Mouse (Mus musculus) yolk sac, embryonic 10.5 days (tissue): ENCODE results near the gene Grid1.

Source experiments
- DNase-seq: peaks from one replicate; pipeline ENCODE4 v3.0.0-alpha.2; 2017; ENCODE audit warnings: low spot score

Gene Grid1

DNA sequence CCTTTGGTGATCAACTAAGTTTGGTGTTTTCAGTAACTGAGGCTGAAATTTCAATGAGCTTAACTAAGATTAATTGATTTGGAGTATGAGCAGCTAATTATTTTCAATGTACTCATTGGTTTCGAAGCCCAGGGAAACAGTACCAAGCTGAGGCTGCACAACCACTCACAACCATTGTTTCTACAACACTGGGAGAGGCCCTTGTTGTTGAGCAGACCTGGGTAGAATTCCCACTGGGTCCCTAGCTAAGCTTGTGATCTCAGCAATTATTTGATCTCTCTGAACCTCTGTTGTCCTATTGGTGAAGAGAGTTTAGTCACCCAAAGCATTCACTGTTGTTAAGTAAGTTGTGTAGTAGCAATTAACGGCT lies 293.4 kb downstream of the Grid1 start:
- no peak for DNase-seq

- DNase-seq = no peak
Measured at GRCm38 (mm10) chr14:35115913-35116312, 296.0 kb downstream of the Grid1 start.

DNA sequence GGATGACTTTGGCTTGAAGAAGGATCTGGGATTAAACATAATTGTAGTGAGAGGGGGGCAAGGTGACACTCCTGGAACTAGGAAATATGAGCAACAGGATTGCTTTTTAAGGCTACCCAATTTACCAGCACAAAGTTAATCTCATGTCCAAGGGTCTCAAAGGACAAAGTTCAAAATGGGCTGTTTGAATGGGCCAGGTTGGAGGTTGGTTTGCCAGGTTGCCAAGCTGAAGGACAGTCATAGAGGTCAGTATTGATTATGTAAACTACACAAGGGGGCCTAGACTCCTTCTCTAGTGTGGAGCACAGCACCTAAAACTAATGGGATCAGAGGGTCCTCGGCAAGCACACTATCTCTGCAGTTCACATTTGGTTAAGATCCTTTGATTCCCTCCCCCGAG lies 300.2 kb downstream of the Grid1 start:
- DNase-seq = no peak

DNA sequence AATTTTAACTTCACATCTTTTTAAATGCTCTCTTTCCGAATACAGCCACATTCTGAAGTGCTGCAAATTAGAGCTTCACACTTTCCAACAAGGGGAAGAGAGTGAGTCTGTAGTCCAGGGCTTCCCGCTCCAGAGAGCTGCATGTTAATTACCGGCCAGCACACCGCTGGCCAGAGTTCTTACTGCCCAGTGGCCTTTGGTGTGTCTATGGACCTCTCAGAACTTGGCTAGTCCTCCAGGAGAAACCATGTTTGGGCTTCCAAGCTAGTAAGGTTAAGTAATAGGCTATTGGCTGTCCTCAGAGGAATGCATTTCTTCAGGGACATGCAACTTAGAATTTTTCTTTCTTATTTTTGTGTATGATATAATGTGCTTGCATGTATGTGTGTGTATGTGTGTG lies 301.0 kb downstream of the Grid1 start:
- no peak for DNase-seq

DNA sequence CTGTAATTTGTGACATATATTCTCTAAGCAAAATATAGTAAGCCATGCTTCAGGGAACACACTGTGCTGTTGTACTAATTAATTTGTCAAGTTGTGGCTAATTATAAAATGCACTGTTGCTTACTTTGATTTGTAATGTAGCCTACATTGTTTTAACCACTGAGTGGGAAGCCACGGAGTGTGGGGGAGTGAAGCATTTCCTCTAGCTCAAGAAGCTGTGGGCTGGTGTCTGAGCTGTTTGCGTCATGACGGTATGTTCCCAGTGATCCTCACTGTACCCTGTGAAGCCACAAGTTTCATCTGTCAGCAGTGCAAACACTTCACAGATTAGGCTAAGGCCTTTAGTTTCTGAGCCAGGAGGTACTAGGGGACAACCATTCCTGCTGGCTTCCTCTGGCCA lies 302.2 kb downstream of the Grid1 start:
- DNase-seq = no peak

DNA sequence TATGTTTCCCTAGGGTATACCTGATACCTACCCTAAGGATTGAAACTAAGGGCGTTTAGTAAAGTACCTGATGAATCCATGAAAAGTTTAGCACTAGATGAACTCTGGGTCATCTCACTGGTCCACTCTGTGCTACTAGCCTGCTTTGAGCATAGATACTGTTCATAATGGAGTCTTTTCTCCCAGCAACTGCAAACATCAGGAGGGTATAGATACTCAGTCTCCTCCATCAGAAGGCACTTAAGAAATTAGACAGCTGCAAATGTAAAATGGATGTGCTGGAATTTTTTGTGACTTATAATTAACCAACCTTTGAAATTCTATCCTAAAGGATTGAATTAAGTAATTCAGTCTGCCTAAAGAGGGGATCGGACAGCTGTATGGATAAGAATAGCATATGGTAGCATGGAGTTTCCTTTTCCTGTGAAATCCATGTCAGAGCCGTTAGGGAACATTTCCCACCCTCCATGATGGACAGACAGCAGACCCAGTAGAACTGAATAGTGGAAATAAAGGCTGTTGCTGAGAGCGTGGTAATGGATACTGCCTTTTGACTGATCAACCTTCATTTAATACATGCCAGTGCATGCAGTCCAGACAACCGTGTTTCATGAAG lies 303.5 kb downstream of the Grid1 start:
- DNase-seq = no peak

- no peak for DNase-seq
Measured at GRCm38 (mm10) chr14:35127616-35128015, 307.7 kb downstream of the Grid1 start.

- DNase-seq = no peak
Measured at GRCm38 (mm10) chr14:35135056-35135455, 315.1 kb downstream of the Grid1 start.

DNA sequence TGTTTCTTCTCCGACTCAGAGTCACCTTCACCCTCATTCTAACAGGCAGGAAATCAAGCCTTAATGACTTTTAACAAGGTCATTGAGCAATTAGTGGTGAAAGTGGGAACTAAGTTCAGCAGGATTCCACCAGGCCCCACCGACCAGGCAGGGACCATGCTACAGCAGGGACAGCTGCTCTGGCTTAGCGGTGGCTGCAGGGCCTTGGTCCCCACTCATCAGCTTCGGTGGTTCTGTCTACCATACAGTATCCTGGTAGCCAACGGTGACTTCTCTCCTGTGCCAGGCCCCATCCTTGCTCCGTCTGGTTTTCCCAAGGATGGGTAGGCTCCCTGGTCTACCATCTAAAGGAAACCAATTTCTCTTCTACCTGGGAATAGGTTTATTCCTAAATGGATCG lies 318.2 kb downstream of the Grid1 start:
- no peak for DNase-seq

DNA sequence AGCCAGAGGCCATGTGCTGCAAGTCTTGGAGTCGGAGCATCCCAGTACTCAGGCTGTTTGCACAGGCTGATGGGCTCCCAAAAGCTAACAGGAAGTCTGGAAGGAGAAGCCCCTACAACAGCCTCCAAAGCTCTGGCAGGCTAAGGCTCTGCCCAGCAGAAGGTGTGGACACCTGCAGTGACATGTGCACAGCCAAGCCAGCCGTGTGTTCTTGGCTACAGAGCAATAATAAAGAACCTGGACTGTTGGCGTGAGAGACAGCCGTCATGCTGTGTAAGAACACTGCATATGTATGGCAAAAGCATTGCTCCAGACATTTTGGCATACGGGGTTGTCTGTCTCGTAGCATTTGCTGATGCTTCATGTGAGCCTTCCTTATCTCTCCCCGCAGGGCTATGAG lies 319.9 kb downstream of the Grid1 start:
- no peak for DNase-seq

DNA sequence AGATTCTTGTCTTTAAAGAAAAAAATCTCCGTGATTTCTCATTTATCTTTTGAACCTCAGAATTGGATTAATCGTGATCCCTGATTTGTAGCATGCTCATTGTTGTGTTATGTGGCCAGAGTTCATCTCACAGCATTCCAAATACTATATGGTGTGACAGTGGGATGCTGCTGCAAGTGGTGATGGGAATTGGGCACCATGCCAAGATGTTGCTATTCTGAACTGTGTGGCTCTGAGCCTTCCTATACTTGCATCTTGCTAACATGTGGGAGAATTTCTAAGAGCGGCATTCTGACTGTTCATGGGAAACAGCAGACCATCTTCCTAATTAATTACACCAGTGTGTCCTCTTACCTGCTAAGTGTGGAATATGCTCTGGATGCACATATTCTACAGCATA lies 332.5 kb downstream of the Grid1 start:
- DNase-seq = no peak

- no peak for DNase-seq
Measured at GRCm38 (mm10) chr14:35153701-35154277, 333.9 kb downstream of the Grid1 start.

GRCm38 (mm10) chr14:35154364-35154763 lies 334.5 kb downstream of the Grid1 start:
- DNase-seq = peak; percentile 43

DNA sequence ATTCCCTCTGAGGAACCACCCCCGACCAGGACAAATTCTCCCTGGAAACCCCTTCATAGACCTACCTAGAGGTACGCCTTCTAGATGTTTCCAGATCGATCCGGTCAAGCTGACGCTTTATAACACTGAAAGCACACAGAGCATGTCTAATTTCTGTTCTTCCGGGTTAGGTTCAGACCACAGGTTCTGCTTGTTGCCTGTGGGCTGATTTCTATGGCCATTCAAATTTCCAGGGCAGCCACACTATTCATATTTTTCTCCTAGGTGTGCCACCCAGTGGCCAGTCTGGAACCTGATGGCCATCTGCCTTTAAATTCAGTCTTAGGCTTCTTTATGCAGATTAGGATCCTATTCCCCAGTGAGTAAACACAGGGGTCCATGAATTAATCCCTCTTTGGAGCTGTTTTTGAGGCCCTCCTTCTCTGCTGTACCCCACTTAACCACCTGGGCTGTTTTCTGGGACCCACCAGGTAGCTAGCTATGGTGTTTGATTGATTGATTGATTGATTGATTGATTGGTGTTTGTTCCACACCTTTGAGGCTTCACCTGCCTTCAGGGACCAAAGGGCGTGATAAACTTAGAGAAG lies 337.3 kb downstream of the Grid1 start:
- DNase-seq = no peak

- DNase-seq = no peak
Measured at GRCm38 (mm10) chr14:35159296-35159695, 339.4 kb downstream of the Grid1 start.

DNA sequence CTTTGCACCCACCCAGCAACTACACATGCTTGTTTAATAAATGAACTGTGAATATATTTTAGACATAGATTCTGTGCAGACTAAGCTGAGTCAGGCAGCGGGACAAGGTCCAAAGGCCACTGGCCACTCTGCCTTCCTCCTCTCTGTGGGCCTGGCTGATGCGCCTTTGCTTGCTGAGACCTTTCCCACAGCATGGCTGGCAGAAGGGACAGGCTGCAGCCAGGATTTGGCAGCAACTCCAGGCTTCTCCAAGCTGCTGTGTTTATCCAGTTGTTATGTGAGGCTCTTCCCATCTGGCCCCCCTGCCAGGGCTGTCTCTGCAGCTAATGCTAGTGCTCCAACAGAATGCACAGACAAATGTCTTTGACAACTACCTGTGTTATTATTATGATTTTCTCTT lies 347.5 kb downstream of the Grid1 start:
- DNase-seq = no peak

DNA sequence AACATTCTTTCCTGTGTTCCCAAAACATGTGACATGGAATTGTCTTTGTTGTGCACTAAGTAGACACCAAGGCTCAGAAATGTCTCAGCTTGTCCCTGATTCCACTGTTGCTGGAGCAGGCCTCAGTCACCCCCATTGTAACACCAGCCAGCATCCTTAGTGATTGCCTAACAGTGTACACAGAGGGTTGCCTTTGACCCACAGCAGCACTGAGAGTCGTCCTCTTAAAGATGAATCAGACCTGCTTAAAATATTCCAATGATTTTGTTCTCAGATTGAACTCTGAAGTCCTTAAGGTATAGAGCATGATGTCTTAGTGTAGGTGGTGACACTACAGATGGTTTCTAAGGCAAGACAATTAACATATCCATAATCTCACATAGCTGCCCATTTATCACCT lies 354.0 kb downstream of the Grid1 start:
- DNase-seq = no peak

DNA sequence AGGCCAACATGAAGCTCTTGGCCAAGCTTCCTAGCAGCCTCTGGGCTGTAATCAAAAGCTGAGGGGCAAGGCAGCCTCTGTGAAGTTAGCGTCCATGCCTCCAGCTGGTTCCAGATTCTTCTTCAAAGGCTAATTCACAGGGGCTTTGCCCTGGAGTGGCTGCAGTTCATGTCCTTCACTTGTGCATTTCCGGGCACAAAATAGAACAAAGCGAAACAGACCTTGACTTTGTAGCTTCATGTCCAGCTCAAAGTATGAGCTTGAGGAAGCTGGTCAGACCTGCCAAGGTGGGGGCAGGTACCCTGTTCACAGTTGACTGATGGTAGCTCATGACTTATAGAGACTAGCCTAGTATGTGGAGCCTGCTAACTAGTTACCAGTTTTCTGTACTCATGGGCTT lies 356.1 kb downstream of the Grid1 start:
- no peak for DNase-seq

- no peak for DNase-seq
Measured at GRCm38 (mm10) chr14:35179076-35179475, 359.2 kb downstream of the Grid1 start.

GRCm38 (mm10) chr14:35185399-35185798 lies 365.5 kb downstream of the Grid1 start:
- no peak for DNase-seq

GRCm38 (mm10) chr14:35192256-35192655 lies 372.3 kb downstream of the Grid1 start:
- DNase-seq = no peak

DNA sequence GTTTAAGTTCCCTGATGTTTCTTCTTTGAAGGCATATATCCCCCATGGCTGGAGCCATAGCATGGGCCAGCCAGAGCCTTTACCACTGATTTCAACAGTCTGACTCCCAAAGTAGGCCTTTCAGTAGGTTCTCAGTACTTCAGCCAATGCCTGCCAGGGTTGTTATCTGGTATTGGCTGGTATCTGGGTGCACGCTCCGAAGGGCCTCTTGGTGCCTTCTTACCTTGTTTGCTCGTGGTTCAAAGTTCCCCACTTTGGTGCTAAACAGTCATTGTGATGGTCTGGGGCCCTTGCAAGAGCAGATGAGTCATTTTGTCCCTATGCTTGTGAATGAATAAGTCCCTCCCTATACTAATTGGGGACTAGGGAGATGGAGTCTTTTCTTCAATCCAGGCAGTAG lies 377.5 kb downstream of the Grid1 start:
- DNase-seq = no peak

GRCm38 (mm10) chr14:35198447-35198846 lies 378.5 kb downstream of the Grid1 start:
- no peak for DNase-seq

- no peak for DNase-seq
Measured at GRCm38 (mm10) chr14:35198899-35199298, 379.0 kb downstream of the Grid1 start.
